ENCODE assay signal across 39 mouse cellular contexts in the genomic region with DNA sequence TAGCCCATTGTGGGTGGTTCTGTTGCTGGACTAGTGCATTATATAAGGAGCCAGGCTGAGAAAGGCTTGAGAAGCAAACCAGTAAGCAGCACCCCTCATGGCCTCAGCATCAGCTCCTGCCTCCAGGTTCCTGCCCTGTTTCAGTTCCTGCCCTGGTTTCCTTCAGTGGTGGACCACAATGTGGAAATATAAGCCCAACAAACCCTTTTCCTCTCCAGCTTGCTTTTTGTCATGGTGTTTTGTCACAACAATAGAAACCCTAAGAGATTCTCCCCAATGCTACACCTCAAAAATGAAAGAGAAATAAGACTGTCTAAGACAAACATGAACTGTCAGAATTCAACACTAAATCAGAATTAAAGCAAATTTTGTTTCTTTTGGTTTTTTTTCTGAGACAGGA. TPM values are rescaled to one million over a fixed set of nuclear protein-coding genes. Genes with fewer than 3 reads are reported as not detected.
"Had no signal": no experiment of that assay in that cellular context is flagged by ENCODE, and none has a peak within 500 bp of the region (broad histone marks: within the 10 kb centered on the region; RNA-seq: fewer than 3 reads in every experiment).

No protein-coding gene starts in this region.

- H3K27ac ChIP-seq: gastrocnemius, adult 2 months; heart, adult 2 months; hindbrain, embryonic 13.5 days; hindbrain, embryonic 15.5 days; hindbrain, postnatal 0 days; layer of hippocampus, adult 2 months; left cerebral cortex, adult 2 months; limb, embryonic 10.5 days; limb, embryonic 12.5 days; liver, embryonic 13.5 days; liver, embryonic 15.5 days had no signal

- H3K9me3 ChIP-seq: heart, embryonic 12.5 days; hindbrain, embryonic 13.5 days; hindbrain, embryonic 15.5 days; limb, embryonic 10.5 days; limb, embryonic 12.5 days; liver, embryonic 13.5 days; liver, embryonic 15.5 days had no signal

- H3K4me3 ChIP-seq: gastrocnemius, adult 2 months; heart, adult 2 months; heart, embryonic 12.5 days; hindbrain, embryonic 13.5 days; hindbrain, embryonic 15.5 days; layer of hippocampus, adult 2 months; left cerebral cortex, adult 2 months; limb, embryonic 10.5 days; limb, embryonic 12.5 days; liver, embryonic 13.5 days; liver, embryonic 15.5 days had no signal

- H3K36me3 ChIP-seq: heart, embryonic 12.5 days; hindbrain, embryonic 13.5 days; hindbrain, embryonic 15.5 days; limb, embryonic 10.5 days; limb, embryonic 12.5 days; liver, embryonic 13.5 days; liver, embryonic 15.5 days had no signal

- ATAC-seq: hindbrain, postnatal 0 days; intestine, postnatal 0 days had no signal

- DNase-seq: gastrocnemius, adult 2 months; gastrocnemius, postnatal 10 days; gastrocnemius, postnatal 25 days; heart, adult 11 months; heart, adult 2 months; heart, postnatal 10 days; heart, postnatal 4 days; kidney, adult 18-20 months; kidney, adult 8-10 months; kidney, postnatal 10 days; kidney, postnatal 25 days; kidney, postnatal 4 days; layer of hippocampus, postnatal 36 days; liver; liver, embryonic 13.5 days had no signal

- H3K27me3 ChIP-seq: hindbrain, embryonic 15.5 days had no signal

- H3K4me1 ChIP-seq: heart, embryonic 12.5 days; hindbrain, embryonic 15.5 days; liver, embryonic 13.5 days had no signal

RNA-seq across cellular contexts. Expression of gene Ifna1, which starts 9.3 kb away (rescaled TPM):
- total RNA-seq: gastrocnemius, adult 2 months; gastrocnemius, postnatal 10 days; gastrocnemius, postnatal 25 days; gastrocnemius, postnatal 4 days; heart, adult 2 months; heart, postnatal 10 days; heart, postnatal 25 days; heart, postnatal 4 days; hindbrain, postnatal 0 days; layer of hippocampus, adult 2 months; layer of hippocampus, postnatal 14 days; layer of hippocampus, postnatal 36 days; left cerebral cortex, adult 2 months; left cerebral cortex, postnatal 14 days; left cerebral cortex, postnatal 36 days had no signal
- polyA plus RNA-seq: frontal cortex, adult 2 months; heart, adult 2 months; heart, embryonic 12.5 days; heart, embryonic 14.5 days; heart, embryonic 16.5 days; hindbrain, embryonic 11.5 days; hindbrain, embryonic 13.5 days; hindbrain, embryonic 15.5 days; hindbrain, postnatal 0 days; intestine, embryonic 14.5 days; intestine, postnatal 0 days; kidney, embryonic 14.5 days; kidney, embryonic 16.5 days; limb, embryonic 10.5 days; limb, embryonic 12.5 days; limb, embryonic 14.5 days; liver, embryonic 11.5 days; liver, embryonic 13.5 days; liver, embryonic 15.5 days had no signal

RNA-seq across cellular contexts. Expression of gene Ifna4, which starts 17.6 kb away (rescaled TPM):
- total RNA-seq: gastrocnemius, adult 2 months; gastrocnemius, postnatal 10 days; gastrocnemius, postnatal 25 days; gastrocnemius, postnatal 4 days; heart, adult 2 months; heart, postnatal 10 days; heart, postnatal 25 days; heart, postnatal 4 days; hindbrain, postnatal 0 days; layer of hippocampus, adult 2 months; layer of hippocampus, postnatal 14 days; layer of hippocampus, postnatal 36 days; left cerebral cortex, adult 2 months; left cerebral cortex, postnatal 14 days; left cerebral cortex, postnatal 36 days had no signal
- polyA plus RNA-seq: frontal cortex, adult 2 months; heart, adult 2 months; heart, embryonic 12.5 days; heart, embryonic 14.5 days; heart, embryonic 16.5 days; hindbrain, embryonic 11.5 days; hindbrain, embryonic 13.5 days; hindbrain, embryonic 15.5 days; hindbrain, postnatal 0 days; intestine, embryonic 14.5 days; intestine, postnatal 0 days; kidney, embryonic 14.5 days; kidney, embryonic 16.5 days; limb, embryonic 10.5 days; limb, embryonic 12.5 days; limb, embryonic 14.5 days; liver, embryonic 11.5 days; liver, embryonic 13.5 days; liver, embryonic 15.5 days had no signal

RNA-seq across cellular contexts. Expression of gene Ifne, which starts 20.8 kb away (rescaled TPM):
- total RNA-seq: gastrocnemius, adult 2 months; gastrocnemius, postnatal 10 days; gastrocnemius, postnatal 25 days; gastrocnemius, postnatal 4 days; heart, adult 2 months; heart, postnatal 10 days; heart, postnatal 25 days; heart, postnatal 4 days; hindbrain, postnatal 0 days; layer of hippocampus, adult 2 months; layer of hippocampus, postnatal 14 days; layer of hippocampus, postnatal 36 days; left cerebral cortex, adult 2 months; left cerebral cortex, postnatal 14 days; left cerebral cortex, postnatal 36 days had no signal
- polyA plus RNA-seq: frontal cortex, adult 2 months; heart, adult 2 months; heart, embryonic 12.5 days; heart, embryonic 14.5 days; heart, embryonic 16.5 days; hindbrain, embryonic 11.5 days; hindbrain, embryonic 13.5 days; hindbrain, embryonic 15.5 days; hindbrain, postnatal 0 days; intestine, embryonic 14.5 days; intestine, postnatal 0 days; kidney, embryonic 14.5 days; kidney, embryonic 16.5 days; limb, embryonic 10.5 days; limb, embryonic 12.5 days; limb, embryonic 14.5 days; liver, embryonic 11.5 days; liver, embryonic 13.5 days; liver, embryonic 15.5 days had no signal

RNA-seq across cellular contexts. Expression of gene Ifna5, which starts 23.9 kb away (rescaled TPM):
- total RNA-seq: gastrocnemius, adult 2 months; gastrocnemius, postnatal 10 days; gastrocnemius, postnatal 25 days; gastrocnemius, postnatal 4 days; heart, adult 2 months; heart, postnatal 10 days; heart, postnatal 25 days; heart, postnatal 4 days; hindbrain, postnatal 0 days; layer of hippocampus, adult 2 months; layer of hippocampus, postnatal 14 days; layer of hippocampus, postnatal 36 days; left cerebral cortex, adult 2 months; left cerebral cortex, postnatal 14 days; left cerebral cortex, postnatal 36 days had no signal
- polyA plus RNA-seq: frontal cortex, adult 2 months; heart, adult 2 months; heart, embryonic 12.5 days; heart, embryonic 14.5 days; heart, embryonic 16.5 days; hindbrain, embryonic 11.5 days; hindbrain, embryonic 13.5 days; hindbrain, embryonic 15.5 days; hindbrain, postnatal 0 days; intestine, embryonic 14.5 days; intestine, postnatal 0 days; kidney, embryonic 14.5 days; kidney, embryonic 16.5 days; limb, embryonic 10.5 days; limb, embryonic 12.5 days; limb, embryonic 14.5 days; liver, embryonic 11.5 days; liver, embryonic 13.5 days; liver, embryonic 15.5 days had no signal

RNA-seq across cellular contexts. Expression of gene Ifna6, which starts 32.0 kb away (rescaled TPM):
- total RNA-seq: gastrocnemius, adult 2 months; gastrocnemius, postnatal 10 days; gastrocnemius, postnatal 25 days; gastrocnemius, postnatal 4 days; heart, adult 2 months; heart, postnatal 10 days; heart, postnatal 25 days; heart, postnatal 4 days; hindbrain, postnatal 0 days; layer of hippocampus, adult 2 months; layer of hippocampus, postnatal 14 days; layer of hippocampus, postnatal 36 days; left cerebral cortex, adult 2 months; left cerebral cortex, postnatal 14 days; left cerebral cortex, postnatal 36 days had no signal
- polyA plus RNA-seq: frontal cortex, adult 2 months; heart, adult 2 months; heart, embryonic 12.5 days; heart, embryonic 14.5 days; heart, embryonic 16.5 days; hindbrain, embryonic 11.5 days; hindbrain, embryonic 13.5 days; hindbrain, embryonic 15.5 days; hindbrain, postnatal 0 days; intestine, embryonic 14.5 days; intestine, postnatal 0 days; kidney, embryonic 14.5 days; kidney, embryonic 16.5 days; limb, embryonic 10.5 days; limb, embryonic 12.5 days; limb, embryonic 14.5 days; liver, embryonic 11.5 days; liver, embryonic 13.5 days; liver, embryonic 15.5 days had no signal
